Mouse (Mus musculus) right cerebral cortex, postnatal 36 days (tissue): Measurements from ENCODE around the gene Trim43b.
"Not testable (repeated sequence)": the region's sequence is repeated elsewhere in the genome, so short reads cannot be mapped to it uniquely, and the experiment has no call there.

ENCODE experiments used
- DNase-seq, 2 experiments: peaks; one replicate each; pipeline ENCODE4 v3.0.0; 2022; ENCODE audit warnings: low spot score in 2 of 2, mixed read lengths in 1 of 2

Gene Trim43b

DNA sequence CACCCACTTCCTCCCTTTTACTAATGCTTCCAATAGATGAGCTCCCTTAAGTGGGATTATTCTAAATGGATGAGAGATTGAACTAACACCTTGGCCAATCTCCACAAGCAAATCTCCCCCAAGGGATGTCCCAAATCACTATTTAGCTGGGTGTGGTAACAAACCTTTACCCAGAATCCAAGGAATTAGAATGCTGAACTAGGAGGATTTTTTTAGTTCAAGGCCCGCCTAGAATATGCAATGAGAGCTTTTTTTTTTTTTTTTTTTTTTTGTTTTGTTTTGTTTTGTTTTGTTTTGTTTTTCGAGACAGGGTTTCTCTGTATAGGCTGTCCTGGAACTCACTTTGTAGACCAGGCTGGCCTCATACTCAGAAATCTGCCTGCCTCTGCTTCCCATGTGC is at the start of gene Trim43b:
Gene Trim43b, minus strand, starts transcription at position 101 of the 400 bp plus-strand sequence.
- not testable (repeated sequence) for DNase-seq

DNA sequence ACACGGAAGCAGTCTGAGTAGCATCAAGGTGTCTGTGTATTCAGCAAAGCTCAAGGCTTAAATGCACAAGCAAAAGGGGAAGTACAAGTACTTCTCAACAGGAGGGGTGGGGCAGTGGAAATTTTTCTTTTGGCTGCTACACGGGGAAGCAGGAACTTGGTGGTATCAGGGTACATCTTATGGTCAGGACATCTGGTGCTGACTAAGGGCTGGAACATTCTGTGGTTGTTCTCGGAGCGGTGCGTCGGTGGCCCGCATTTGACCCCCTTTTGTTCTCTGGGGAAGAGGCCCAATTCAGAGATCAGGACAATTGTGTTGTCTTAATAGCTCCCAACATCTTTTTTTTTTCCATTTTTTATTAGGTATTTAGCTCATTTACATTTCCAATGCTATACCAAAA is 11.9 kb upstream of the Trim43b start:
- DNase-seq = not testable (repeated sequence)

DNA sequence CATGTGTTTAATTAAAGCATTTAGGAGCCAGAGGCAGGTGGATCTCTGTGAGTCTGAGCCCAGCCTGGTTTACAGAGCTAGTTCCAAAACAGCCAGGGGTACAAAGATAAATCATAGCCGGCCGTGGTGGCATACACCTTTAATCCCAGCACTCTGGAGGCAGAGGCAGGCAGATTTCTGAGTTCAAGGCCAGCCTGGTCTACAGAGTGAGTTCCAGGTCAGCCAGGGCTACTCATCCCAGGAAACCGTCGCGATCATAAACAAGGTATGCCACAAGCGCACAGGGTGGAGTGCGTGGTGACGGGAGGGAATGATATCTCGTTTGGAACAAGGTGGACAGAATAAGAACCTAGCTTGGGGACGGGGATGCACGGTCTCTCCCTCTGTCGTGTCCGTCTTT is 5.9 kb downstream of the Trim43b start:
- not testable (repeated sequence) for DNase-seq

DNA sequence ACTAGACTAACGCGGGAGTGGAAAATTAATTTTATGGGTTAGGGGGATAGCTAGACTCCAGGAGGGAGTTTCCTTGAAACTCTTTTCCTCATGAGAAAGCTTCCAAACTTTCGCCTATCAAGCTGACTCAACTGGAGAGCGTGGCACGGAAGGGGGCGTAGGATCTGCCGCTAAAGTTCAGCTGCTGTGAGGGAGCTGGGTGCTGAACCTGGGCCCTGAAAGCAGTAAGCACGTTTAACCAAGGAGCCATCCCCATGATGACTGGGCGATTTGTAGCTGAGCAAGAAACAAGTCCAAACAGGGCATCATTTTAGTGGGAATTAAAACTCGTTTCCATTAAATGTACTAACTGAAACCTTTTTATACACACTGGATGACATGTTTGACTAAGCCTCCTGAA is 13.0 kb downstream of the Trim43b start:
- not testable (repeated sequence) for DNase-seq

DNA sequence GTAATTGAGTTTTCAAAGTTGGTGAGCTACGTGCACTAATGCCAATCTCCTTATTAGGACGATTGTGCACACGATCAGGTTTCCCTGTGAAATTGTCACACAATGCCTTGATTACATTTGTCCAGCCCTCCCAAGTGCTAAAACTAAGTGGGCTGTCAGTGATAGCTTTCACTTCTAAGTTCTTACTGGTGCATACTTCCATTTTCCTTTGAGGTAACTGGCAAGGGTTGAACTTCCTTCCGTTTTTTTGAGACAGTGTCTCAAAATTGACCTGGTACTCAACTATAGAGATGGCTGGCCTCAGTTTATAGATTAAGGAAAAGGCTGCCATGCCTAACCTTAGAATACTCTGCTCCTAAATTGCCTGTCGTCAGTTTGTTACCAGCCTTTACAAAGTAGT is 16.1 kb downstream of the Trim43b start:
- DNase-seq = not testable (repeated sequence)

DNA sequence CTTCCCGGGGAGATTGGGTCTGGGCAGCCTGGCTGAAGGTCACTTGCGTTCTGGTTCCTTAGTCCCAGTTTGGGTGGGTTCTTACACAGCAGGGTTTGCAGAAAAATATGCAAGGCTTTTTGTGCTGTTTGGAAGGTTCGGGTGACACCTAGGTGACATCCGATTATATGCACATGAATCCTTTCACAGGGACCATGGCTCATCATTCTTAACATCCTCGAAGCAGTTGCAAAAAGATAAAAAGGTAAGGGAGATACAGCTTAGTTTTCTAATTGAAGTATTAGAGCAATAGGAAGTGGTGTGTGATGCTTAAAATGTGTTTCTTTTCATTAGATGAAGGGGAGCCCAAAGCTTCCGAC is 25.5 kb downstream of the Trim43b start:
- not testable (repeated sequence) for DNase-seq

DNA sequence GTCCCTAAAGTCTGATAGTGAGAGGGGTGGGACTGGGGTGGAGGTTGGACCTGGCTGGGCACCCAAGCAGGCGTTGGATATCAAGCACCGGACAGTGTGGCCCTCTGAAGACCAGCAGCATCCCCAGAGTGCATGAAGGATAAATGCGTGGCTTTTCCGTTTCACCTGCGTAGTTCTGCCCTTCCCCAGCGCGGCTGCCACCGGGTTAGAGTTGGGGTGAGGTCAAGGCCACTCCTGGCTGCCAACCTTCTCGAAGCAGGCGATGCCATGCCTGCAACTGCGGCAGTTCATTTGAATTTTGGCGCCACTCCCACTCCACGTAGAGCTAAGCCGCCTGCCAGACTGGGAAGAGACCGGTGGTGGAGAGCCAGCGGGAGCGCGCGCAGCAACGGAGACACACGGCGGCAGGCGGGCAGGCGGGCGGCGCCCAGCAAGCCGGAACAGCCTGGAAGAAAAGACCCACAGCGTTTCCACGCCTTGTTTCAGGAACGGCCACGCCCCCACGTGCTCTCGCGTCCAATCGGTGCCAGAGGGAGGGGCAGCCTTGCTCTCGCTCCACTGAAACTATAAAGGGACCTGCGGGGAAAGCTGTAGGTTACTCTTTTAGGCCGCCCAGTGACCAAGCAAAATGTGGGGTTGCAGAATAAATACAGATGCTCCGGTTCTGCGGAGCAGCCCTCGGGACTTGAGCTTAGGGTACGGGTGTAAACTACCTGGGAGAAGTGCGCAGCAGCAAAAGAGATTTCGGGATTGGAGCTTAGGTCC is 26.1 kb downstream of the Trim43b start:
- peak; percentile 61 for DNase-seq
